Mouse (Mus musculus) v-Abl transformed pro-B cells (cell line): ENCODE data around the gene Naip6.
"Not testable (repeated sequence)": the region's sequence is repeated elsewhere in the genome, so short reads cannot be mapped to it uniquely, and the experiment has no call there.

Source experiments
- in situ Hi-C, 2 experiments: fragments of 400-800 bp; cut with MboI; formaldehyde crosslinking; loops; one replicate each; pipeline ENCODE4 v1.15.1; 2025; ENCODE audit not compliant: unreplicated experiment in 2 of 2

The Naip6 gene

DNA sequence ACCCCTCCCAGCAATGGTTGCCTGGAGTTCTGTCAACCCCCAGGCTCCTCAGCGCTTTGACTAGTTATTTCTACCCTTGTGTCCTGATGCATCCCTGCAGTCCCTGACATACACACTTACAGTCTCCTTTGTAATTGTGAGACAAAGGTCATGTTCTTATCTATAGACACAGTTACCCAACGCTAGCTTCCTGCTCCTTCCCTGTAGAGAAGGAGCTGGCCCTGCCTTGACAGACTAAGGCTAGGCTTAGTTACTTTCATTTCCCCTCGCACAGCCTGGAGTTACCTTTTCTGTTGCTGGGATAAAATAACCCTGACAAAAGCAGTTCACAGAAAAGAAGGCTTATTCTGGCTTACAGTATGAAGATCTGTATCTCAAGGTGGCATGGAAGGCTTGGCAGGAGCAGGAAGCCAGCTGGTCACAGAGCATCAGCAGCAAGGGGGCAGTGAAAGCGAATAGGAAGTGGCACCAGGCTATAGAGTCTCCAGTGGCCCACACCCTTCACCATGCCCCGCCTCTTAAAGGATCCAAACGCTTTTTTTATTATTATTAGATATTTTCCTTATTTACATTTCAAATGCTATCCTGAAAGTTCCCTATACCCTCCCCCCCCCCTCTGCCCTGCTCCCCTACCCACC lies at the start of gene Naip6:
Naip6 (minus strand) TSS at position 419 of the 638 bp plus-strand sequence.
- in situ Hi-C loops: not testable (repeated sequence)

DNA sequence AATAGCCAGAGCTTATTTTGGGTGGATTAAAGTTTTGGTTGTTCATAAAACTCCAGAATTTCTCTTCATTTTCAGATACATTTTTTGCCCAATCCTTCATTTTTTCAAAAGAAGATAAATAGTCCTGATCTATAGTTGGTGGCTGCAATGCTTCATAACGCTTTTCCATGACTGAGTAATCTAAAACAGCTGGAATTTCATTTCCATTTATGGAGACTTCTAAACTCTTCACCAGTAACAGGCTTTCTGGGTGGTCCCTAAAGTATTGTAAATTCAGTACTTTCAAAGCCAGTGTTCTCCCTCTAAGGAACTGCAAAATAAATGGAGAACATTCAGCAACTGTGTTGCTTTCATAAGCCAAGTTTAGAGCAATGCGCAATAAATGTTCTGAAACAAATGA lies 34.8 kb upstream of the Naip6 start:
- in situ Hi-C loops: not testable (repeated sequence)

DNA sequence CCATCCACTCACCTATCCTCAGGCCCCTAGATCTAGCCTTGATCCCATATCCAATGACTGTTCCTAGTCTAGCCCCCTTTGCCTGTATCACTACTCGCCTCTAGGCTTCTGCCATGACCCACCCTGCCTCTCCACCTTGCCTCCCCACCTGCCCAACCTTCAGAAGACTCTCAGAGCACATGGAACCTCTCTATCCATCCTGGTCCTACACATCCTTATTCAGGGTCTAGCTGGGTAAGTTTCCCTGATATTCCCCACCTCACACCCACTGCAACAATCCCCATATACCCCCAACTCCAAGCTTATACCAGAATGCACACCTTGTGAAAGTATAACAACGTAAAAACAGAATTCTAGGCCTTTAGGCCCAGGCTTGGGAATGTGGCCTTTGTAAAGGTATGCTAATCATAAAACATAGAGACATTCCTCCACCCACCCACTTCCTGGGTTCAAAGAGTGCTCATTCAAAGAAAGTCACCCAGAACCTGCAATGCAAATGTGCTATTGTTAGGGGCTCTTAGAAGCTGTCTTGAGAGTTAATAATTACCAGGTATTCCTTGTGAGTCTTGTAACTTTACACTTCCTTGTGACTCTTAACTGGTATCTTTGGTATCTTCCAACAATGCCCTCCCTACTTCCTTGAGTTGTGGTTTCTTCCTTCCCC lies 32.2 kb upstream of the Naip6 start:
- in situ Hi-C loops: not testable (repeated sequence)

DNA sequence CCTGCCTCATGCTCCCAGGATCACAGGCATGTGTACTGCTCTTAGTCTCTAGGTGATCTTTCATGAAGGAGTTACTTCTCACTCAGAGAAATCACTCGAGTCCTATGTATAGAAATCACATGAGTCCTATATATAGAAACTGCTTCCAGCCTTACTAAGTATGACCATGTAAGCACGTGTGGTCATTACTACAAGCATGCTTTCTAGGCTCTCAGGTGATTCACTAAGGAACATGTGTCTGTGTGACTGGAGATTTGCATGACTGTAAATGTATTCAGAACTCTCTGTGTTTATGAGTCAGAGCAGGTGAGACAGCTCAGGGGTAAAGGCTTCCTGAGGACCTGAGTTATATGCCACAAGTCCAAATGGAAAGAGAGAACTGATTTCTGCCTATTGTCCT lies 24.3 kb upstream of the Naip6 start:
- in situ Hi-C loops: no loop called here

DNA sequence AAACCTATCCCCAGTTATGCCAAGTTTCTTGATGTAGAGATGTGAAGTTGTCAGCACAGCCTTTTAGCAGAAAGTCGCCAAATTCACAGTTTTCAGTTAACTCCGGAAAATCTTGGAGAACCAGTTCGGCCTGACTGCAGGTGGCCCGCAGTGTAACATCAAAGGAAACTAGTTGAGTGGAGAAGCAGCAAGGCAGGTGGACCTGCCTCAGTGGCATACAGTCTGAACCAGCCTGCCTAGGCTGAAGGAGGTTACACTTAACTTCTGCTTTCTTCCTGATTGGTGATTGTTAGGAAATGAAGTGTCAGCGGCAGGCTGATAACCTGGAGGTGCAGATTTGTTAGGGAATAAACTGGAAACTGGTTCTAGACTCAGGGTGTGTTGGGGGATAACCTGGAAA lies 14.3 kb upstream of the Naip6 start:
- in situ Hi-C loops: not testable (repeated sequence)

DNA sequence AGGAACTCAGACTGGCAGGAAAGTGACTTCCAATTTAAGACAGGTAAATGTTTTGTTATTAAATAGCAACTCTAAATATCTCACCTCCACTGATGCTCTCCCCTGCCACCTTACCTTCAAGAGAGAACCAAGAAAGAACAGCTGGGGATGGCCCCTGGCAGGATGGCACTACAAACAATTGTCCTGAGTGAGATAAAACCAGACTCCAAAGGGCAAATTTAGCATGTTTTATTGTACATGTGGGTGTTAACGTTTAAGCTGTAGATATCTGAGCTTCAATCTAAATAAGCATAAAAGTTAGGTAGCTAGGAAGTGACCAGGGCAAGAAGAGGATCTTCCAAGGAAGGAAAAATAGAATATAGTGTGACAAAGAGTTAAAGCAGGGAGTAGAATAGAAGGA lies 11.4 kb upstream of the Naip6 start:
- in situ Hi-C loops: not testable (repeated sequence)

DNA sequence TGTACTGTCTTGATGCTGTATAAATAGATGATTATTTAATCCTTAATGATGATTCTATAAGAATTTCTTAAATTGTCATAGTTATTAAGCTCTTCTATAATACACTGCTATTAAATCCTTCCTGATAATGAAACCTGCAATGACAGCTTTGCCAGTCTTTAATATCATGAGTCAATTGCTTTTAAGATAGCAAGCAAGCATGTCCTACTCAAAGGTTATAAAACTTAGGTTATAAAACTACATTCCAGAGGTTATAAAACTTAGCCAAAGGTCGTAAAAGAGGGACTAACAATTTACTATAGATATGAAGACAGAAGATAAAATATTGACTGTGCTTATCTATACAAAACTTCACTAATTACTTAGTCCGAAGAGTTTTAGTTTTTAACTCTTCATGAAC lies 10.6 kb upstream of the Naip6 start:
- in situ Hi-C loops: not testable (repeated sequence)

DNA sequence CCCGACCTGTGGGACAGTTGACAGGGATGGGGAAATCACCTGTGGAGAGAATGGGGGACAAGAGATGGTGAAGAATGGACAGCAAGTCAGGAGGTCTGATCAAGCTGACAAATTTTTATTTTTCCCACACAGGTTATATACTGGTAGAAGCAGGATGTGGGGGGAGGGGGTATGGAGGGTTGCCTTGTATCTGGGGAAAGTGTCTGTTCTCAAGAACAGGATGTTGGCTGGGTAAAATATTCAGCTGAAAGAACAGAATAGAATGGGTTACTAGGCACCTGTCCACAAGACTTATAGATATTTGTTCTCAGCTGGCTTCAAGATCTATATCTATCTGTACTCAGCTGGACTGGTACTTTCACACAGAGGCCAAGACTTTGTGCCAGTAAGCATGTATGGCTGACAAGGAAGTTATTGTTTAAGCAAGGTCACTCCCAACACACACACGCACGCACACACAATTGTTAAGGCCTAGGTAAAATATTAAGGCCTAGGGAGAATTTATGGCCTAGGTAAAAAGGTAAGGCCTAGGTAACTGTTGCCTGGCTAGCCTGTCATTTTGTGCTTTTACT lies 4.9 kb upstream of the Naip6 start:
- in situ Hi-C loops: not testable (repeated sequence)

DNA sequence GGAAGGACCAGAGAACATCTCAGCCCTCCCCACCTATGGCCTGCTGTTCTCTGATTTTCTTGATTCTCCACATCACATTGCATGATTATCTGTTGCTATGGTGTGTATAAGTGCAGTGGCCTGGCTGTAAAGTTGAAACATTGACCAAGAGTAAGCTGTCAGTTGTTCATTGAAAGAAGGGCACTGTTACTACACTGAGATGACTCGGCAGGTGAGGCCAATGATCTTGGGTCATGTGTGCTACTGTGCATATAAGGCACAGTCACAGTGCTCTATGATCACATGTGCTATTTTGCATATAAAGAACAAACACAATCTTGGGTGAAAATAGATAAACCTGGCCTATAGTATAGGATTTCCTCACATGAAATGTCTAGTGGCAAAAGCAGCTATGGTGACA lies 32.9 kb downstream of the Naip6 start:
- in situ Hi-C loops: no loop called here

DNA sequence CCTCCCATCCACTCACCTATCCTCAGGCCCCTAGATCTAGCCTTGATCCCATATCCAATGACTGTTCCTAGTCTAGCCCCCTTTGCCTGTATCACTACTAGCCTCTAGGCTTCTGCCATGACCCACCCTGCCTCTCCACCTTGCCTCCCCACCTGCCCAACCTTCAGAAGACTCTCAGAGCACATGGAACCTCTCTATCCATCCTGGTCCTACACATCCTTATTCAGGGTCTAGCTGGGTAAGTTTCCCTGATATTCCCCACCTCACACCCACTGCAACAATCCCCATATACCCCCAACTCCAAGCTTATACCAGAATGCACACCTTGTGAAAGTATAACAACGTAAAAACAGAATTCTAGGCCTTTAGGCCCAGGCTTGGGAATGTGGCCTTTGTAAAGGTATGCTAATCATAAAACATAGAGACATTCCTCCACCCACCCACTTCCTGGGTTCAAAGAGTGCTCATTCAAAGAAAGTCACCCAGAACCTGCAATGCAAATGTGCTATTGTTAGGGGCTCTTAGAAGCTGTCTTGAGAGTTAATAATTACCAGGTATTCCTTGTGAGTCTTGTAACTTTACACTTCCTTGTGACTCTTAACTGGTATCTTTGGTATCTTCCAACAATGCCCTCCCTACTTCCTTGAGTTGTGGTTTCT lies 45.9 kb downstream of the Naip6 start:
- in situ Hi-C loops: not testable (repeated sequence)

DNA sequence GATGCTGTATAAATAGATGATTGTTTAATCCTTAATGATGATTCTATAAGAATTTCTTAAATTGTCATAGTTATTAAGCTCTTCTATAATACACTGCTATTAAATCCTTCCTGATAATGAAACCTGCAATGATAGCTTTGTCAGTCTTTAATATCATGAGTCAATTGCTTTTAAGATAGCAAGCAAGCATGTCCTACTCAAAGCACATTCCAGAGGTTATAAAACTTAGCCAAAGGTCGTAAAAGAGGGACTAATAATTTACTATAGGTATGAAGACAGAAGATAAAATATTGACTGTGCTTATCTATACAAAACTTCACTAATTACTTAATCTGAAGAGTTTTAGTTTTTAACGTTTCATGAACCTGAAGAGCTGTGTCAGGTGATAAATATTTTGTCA lies 60.5 kb downstream of the Naip6 start:
- in situ Hi-C loops: not testable (repeated sequence)

DNA sequence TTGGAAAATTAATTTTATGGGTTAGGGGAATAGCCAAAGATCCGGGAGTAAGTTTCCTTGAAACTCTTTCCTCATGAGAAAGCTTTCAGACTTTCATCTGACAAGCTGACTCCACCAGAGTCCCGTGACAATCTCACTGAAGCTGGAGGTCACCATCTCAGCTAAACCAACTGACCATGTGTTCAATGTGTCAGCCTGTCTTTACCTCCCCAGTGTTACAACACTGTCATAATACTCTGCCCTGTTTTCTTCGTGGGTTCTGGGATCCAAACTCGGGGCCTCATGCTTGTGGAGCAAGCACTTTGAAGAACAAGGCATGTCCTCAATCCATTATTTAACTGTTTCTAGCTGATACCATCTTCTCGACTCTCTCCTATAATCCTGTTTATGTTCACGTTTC lies 61.5 kb downstream of the Naip6 start:
- in situ Hi-C loops: not testable (repeated sequence)

DNA sequence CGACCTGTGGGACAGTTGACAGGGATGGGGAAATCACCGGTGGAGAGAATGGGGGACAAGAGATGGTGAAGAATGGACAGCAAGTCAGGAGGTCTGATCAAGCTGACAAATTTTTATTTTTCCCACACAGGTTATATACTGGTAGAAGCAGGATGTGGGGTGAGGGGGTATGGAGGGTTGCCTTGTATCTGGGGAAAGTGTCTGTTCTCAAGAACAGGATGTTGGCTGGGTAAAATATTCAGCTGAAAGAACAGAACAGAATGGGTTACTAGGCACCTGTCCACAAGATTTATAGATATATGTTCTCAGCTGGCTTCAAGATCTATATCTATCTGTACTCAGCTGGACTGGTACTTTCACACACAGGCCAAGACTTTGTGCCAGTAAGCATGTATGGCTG lies 65.6 kb downstream of the Naip6 start:
- in situ Hi-C loops: not testable (repeated sequence)

DNA sequence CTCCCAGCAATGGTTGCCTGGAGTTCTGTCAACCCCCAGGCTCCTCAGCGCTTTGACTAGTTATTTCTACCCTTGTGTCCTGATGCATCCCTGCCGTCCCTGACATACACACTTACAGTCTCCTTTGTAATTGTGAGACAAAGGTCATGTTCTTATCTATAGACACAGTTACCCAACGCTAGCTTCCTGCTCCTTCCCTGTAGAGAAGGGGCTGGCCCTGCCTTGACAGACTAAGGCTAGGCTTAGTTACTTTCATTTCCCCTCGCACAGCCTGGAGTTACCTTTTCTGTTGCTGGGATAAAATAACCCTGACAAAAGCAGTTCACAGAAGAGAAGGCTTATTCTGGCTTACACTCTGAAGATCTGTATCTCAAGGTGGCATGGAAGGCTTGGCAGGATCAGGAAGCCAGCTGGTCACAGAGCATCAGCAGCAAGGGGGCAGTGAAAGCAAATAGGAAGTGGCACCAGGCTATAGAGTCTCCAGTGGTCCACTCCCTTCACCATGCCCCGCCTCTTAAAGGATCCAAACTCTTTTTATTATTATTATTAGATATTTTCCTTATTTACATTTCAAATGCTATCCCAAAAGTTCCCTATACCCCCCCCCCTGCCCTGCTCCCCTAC lies 70.5 kb downstream of the Naip6 start:
- in situ Hi-C loops: not testable (repeated sequence)

DNA sequence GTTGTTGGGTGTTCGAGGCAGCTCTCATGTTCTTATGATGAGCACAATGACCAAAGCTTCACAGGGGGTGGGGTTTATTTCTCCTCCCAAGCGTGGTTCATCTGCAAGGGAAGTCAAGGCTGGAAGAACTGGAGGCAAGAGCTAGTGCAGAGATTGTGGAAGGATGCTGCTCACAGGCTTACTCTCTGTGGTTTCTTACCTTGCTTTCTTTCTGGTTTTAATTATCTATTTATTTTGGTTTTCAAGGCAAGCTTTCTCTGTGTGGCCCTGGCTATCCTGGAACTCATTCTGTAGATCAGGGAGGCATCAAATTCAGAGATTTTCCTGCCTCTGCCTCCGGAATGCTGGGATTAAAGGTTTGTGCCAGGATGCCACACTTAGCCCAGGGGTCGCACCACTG lies 71.3 kb downstream of the Naip6 start, which contains the start of gene Naip5:
Naip5 (minus strand) TSS at position 101 of the 400 bp plus-strand sequence.
- in situ Hi-C loops: not testable (repeated sequence)

DNA sequence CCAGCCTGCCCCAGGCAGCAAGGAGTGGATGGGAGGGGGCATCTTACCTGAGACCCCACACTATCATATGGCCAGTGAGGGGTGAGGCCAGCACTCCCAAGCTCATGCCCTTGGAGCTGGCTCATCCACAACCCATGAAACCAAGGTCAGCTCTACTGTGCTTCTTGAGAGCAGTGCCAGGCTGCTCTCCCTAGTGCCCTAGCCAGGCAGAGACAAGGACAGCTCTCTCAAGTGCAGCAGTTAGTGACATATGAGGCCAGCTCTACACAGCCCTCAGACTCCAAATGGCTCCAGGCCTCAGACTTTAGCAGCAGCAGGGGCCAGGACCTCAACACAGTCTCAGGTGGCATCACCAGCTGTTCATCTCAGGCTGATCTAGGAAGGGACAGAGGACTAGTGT lies 73.8 kb downstream of the Naip6 start:
- in situ Hi-C loops: no loop called here
